Mouse (Mus musculus) liver, adult 2 months (tissue): ENCODE results near the gene Pdgfd.

ENCODE experiments used
- CTCF ChIP-seq: fragments of 200-500 bp; IDR thresholded peaks from 2 replicates; pipeline ENCODE4 v1.5.1; 2011; ENCODE audit warnings: low read depth, low read length, control low read depth
- POLR2A ChIP-seq: fragments of 200-500 bp; IDR thresholded peaks from 2 replicates; pipeline ENCODE4 v1.6.1; 2011; ENCODE audit warnings: low read length, control low read depth; ENCODE audit not compliant: insufficient read depth; ENCODE audit errors: extremely low read depth

DNA sequence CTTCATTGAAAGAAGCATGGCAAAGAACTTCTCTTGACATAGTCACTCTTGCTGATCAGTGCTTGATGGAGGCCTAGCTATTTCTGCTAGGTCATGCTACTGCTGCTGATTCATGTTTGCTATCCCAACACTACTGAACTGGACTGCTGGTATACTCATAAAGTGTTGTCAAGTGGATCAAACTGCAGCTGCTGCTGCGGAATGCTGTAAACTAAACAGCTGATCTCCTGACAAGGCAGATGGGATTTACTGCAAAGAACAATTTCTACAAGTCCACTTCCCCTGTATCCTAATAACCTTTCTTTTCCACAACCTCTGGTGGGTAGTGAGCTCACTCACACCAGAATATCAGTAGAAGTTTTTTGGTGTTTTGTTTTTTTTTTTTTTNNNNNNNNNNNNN lies 148.7 kb downstream of the Pdgfd start:
- TF ChIP-seq POLR2A (no peak), CTCF (no peak)
